Mouse (Mus musculus): ENCODE data around the gene Smim8.

GRCm38 (mm10) chr4:34749236-34749635 lies 29.0 kb downstream of the Smim8 start:
- TF ChIP-seq CTCF (IDR thresholded peaks at IDR 0.05; ENCODE audit: low read depth) (no peak), EP300 (optimal IDR thresholded peaks at IDR 0.05) (no peak)

Data from stomach, postnatal 0 days (tissue).